Mouse (Mus musculus): ENCODE measurements around the gene Gstp2. TPM values are rescaled to one million over a fixed set of nuclear protein-coding genes. Genes with fewer than 3 reads are reported as not detected.
"Not testable (repeated sequence)": the region's sequence is repeated elsewhere in the genome, so short reads cannot be mapped to it uniquely, and the experiment has no call there.

The Gstp2 gene
- polyA plus RNA-seq, 1 experiment = 21.6 TPM

GRCm38 (mm10) chr19:4066877-4067276, 21.1 kb upstream of the Gstp2 start:
- no peak for TF ChIP-seq CTCF (IDR thresholded peaks at IDR 0.05; ENCODE audit: control insufficient read depth, insufficient read depth, low read length)
- no peak overlapping the region for H3K4me3 ChIP-seq (replicated peaks; ENCODE audit: control insufficient read depth, low read depth, low read length)
- no peak overlapping the region for H3K27ac ChIP-seq (ENCODE audit: control insufficient read depth, insufficient read depth, low read depth, low read length, poor library complexity)
- H3K4me1 ChIP-seq (ENCODE audit: control insufficient read depth, insufficient read depth, low read length) = peaks cover 2% of the 10 kb centered on the region; the same call in 1 of the 2 replicates

- 48% methylated on average over 6 of the region's 6 CpGs for WGBS
- H3K4me3 ChIP-seq (replicated peaks; ENCODE audit: control insufficient read depth, low read depth, low read length) = no peak overlapping the region
- peak overlapping the region; percentile 81 for H3K27ac ChIP-seq (ENCODE audit: control insufficient read depth, insufficient read depth, low read depth, low read length, poor library complexity)
- peaks cover 2% of the 10 kb centered on the region; the same call in 1 of the 2 replicates for H3K4me1 ChIP-seq (ENCODE audit: control insufficient read depth, insufficient read depth, low read length)
- TF ChIP-seq POLR2A (IDR thresholded peaks at IDR 0.05; ENCODE audit: borderline replicate concordance, control insufficient read depth, low read depth, low read length) (no peak), CTCF (IDR thresholded peaks at IDR 0.05; ENCODE audit: control insufficient read depth, insufficient read depth, low read length) (no peak)
Measured at GRCm38 (mm10) chr19:4066280-4066679, 20.5 kb upstream of the Gstp2 start.

GRCm38 (mm10) chr19:4064501-4064900, 18.7 kb upstream of the Gstp2 start:
- not testable (repeated sequence) for H3K4me3 ChIP-seq (replicated peaks; ENCODE audit: control insufficient read depth, low read depth, low read length); H3K4me1 ChIP-seq (ENCODE audit: control insufficient read depth, insufficient read depth, low read length)
- 9% methylated on average over 7 of the region's 11 CpGs for WGBS

GRCm38 (mm10) chr19:4063357-4063756, 17.5 kb upstream of the Gstp2 start:
- 54% methylated on average over 4 of the region's 4 CpGs for WGBS
- not testable (repeated sequence) for H3K27ac ChIP-seq (ENCODE audit: control insufficient read depth, insufficient read depth, low read depth, low read length, poor library complexity); H3K4me1 ChIP-seq (ENCODE audit: control insufficient read depth, insufficient read depth, low read length); H3K4me3 ChIP-seq (replicated peaks; ENCODE audit: control insufficient read depth, low read depth, low read length)

More at GRCm38 (mm10) chr19:4064501-4064900, 18.7 kb upstream of the Gstp2 start:
- H3K27ac ChIP-seq (ENCODE audit: control insufficient read depth, insufficient read depth, low read depth, low read length, poor library complexity) = not testable (repeated sequence)

GRCm38 (mm10) chr19:4060899-4061465, 15.2 kb upstream of the Gstp2 start:
- Histone ChIP-seq H3K27ac (ENCODE audit: control insufficient read depth, insufficient read depth, low read depth, low read length, poor library complexity) (peak overlapping the region; percentile 69; the same call in 1 of the 2 replicates), H3K4me3 (replicated peaks; ENCODE audit: control insufficient read depth, low read depth, low read length) (no peak overlapping the region), H3K4me1 (ENCODE audit: control insufficient read depth, insufficient read depth, low read length) (peaks cover 3% of the 10 kb centered on the region; the same call in 1 of the 2 replicates)
- WGBS = 77% methylated on average over 6 of the region's 6 CpGs
- TF ChIP-seq CTCF (IDR thresholded peaks at IDR 0.05; ENCODE audit: control insufficient read depth, insufficient read depth, low read length) (no peak), POLR2A (IDR thresholded peaks at IDR 0.05; ENCODE audit: borderline replicate concordance, control insufficient read depth, low read depth, low read length) (no peak)

- 86% methylated on average over 8 of the region's 8 CpGs for WGBS
- H3K4me3 ChIP-seq (replicated peaks; ENCODE audit: control insufficient read depth, low read depth, low read length); H3K4me1 ChIP-seq (ENCODE audit: control insufficient read depth, insufficient read depth, low read length); H3K27ac ChIP-seq (ENCODE audit: control insufficient read depth, insufficient read depth, low read depth, low read length, poor library complexity): not testable (repeated sequence)
Measured at GRCm38 (mm10) chr19:4060044-4060898, 14.4 kb upstream of the Gstp2 start.

- H3K4me1 ChIP-seq (ENCODE audit: control insufficient read depth, insufficient read depth, low read length) = peaks cover 3% of the 10 kb centered on the region; the same call in 1 of the 2 replicates
- H3K27ac ChIP-seq (ENCODE audit: control insufficient read depth, insufficient read depth, low read depth, low read length, poor library complexity) = peak within 1 kb of the TSS; percentile 39
- WGBS = 28% methylated on average over 15 of the region's 15 CpGs
- H3K4me3 ChIP-seq (replicated peaks; ENCODE audit: control insufficient read depth, low read depth, low read length) = peak within 1 kb of the TSS; percentile 8
- TF ChIP-seq POLR2A (IDR thresholded peaks at IDR 0.05; ENCODE audit: borderline replicate concordance, control insufficient read depth, low read depth, low read length) (no peak), CTCF (IDR thresholded peaks at IDR 0.05; ENCODE audit: control insufficient read depth, insufficient read depth, low read length) (no peak)
Measured at GRCm38 (mm10) chr19:4059069-4059740, 13.4 kb upstream of the Gstp2 start, which contains the start of gene Gstp3. Gene Gstp3, minus strand, starts transcription at chr19:4059569.

GRCm38 (mm10) chr19:4058581-4058980, 12.8 kb upstream of the Gstp2 start:
- H3K4me3 ChIP-seq (replicated peaks; ENCODE audit: control insufficient read depth, low read depth, low read length) = no peak overlapping the region
- H3K27ac ChIP-seq (ENCODE audit: control insufficient read depth, insufficient read depth, low read depth, low read length, poor library complexity) = peak overlapping the region; percentile 39
- WGBS = 91% methylated on average over 5 of the region's 5 CpGs
- TF ChIP-seq CTCF (IDR thresholded peaks at IDR 0.05; ENCODE audit: control insufficient read depth, insufficient read depth, low read length) (no peak), POLR2A (IDR thresholded peaks at IDR 0.05; ENCODE audit: borderline replicate concordance, control insufficient read depth, low read depth, low read length) (no peak)
- peaks cover 3% of the 10 kb centered on the region; the same call in 1 of the 2 replicates for H3K4me1 ChIP-seq (ENCODE audit: control insufficient read depth, insufficient read depth, low read length)
